Mouse (Mus musculus) frontal cortex, postnatal 36 days (tissue): ENCODE results near the gene Mymx.
A peak's percentile ranks its signal among the peaks of the same experiment; 100 is the strongest.

ENCODE experiments used
- DNase-seq, 2 experiments: peaks; one replicate each; pipeline ENCODE4 v3.0.0; 2022; ENCODE audit warnings: low spot score in 2 of 2

Gene Mymx

DNA sequence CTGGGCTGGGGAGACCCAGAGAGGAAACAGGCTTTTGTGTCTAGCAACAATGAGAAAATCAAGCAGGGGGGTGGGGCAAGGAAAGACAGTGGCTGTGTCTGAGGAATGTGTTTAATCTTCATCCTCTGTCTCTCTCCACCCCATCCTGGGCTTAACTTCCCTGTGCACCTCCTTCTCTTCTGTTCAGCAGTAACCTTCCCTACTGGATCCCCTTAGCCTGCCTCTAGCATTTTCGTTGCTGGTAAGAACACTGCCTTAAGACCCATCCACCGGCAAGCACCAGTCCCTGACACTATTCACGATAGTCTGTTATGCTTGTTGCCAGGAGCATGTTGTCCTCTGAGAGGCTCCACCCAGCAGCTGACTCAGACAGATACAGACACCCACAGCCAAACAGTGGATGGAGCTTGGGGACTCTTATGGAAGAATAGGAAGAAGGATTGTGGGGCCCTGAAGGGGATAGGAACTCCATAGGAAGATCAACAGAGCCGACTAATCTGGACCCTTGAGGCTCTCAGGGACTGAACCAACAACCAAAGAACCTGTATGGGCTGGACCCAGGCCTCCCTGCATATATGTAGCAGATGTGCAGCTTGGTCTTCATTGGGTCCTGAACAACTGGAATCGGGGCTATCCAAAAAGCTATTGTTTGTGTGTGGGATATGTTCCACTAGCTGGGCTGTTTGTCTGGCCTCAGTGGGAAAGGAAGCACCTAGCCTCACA lies 8.4 kb upstream of the Mymx start:
- no peak for DNase-seq

- DNase-seq, result no peak
These were observed 6.5 kb upstream of the Mymx start for GRCm38 (mm10) chr17:45608396-45608795.

DNA sequence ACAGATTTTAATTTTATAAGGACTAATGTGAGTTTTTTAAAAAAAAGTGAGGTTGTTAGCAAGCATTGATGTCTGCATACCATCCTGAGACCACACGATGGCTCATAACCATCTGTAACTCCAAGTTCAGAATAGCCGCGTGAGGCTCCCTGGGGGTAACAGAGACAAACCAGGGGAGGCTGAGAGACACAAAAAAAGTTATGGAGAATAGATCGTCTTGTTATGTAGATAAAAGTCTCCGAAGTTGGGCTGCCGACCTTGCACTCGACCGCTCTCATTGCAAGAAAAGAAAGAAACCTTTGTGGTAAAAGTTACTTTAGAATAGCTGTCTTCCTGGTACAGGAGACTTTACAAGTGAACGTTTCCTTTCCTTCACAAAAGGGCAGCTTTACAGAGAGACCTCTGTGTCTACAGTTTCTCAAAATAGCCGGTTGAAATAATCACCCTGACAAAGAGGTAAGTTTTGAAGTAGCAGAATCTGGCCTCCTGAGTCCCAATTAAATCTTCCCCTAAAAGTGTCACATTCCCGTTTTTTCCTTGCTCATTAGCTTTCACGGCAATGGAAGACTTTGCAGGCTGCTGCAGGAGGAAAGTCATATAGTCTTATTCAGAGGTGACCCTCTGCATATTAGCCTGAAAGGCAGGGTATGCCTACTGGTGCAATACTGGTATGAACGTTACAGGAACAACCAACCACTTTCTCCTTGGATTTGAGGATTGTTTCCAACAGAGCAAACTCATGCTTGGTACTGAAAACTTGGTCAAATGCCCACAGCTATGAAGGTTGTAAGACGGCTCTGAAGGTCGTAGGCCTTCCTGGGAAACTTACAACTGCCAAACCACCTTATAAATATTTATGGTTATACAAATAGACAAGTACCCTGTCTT lies 5.3 kb upstream of the Mymx start:
- DNase-seq, result no peak

DNA sequence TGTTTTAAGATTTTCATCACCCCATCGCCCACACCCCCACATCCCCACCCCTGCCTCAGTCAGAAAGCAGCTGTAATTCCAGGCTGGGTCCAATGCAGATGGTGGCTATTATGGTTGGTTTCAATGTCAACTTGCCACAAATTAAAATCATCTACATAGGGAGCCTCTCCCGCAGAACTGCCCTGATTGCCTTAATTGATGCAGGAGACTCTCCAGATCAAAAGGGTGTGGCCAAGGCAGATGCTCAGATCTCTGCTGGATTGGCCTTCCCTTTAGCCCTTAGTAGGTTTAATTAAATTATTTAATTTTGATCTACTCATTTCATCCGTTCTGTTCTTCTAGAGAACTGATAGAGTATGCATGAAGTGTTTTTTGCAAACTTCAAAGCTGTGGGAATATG lies 1.1 kb upstream of the Mymx start:
- no peak for DNase-seq

- DNase-seq, result no peak
These were observed 577 bp downstream of the Mymx start for GRCm38 (mm10) chr17:45601325-45601724.

GRCm38 (mm10) chr17:45600267-45600666 lies 1.6 kb downstream of the Mymx start:
- DNase-seq, result no peak

GRCm38 (mm10) chr17:45599446-45600242 lies 2.3 kb downstream of the Mymx start, which contains the start of gene Slc29a1:
Slc29a1 (minus strand) TSS chr17:45599606.
- no peak for DNase-seq

DNA sequence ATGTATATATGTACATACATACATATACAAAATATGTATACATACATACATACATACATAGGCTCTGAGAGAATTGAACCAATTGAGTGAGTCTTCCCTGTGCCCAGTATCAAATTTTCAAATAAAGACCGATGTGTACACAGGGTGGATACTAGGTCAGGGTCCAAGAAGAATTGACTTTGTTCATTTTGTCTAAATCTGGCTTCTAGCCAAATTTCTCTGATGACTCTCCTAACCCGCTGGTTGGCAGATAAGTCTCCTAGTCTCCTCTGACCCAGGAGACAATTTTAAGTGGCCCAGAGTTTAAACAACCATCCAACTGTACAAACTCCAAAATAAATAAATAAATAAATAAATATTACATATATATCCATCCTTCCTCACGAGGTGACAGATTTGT lies 3.0 kb downstream of the Mymx start:
- no peak for DNase-seq

- no peak for DNase-seq
These were observed 3.5 kb downstream of the Mymx start for GRCm38 (mm10) chr17:45598376-45598775.

- DNase-seq, result no peak
These were observed 4.1 kb downstream of the Mymx start for GRCm38 (mm10) chr17:45597787-45598186.

- DNase-seq, result peak in 1 of 2 experiments; percentile 69
These were observed 5.1 kb downstream of the Mymx start for GRCm38 (mm10) chr17:45596631-45597396.

GRCm38 (mm10) chr17:45595736-45596390 lies 6.0 kb downstream of the Mymx start:
- no peak for DNase-seq

GRCm38 (mm10) chr17:45594881-45595735 lies 6.8 kb downstream of the Mymx start:
- DNase-seq, result no peak

DNA sequence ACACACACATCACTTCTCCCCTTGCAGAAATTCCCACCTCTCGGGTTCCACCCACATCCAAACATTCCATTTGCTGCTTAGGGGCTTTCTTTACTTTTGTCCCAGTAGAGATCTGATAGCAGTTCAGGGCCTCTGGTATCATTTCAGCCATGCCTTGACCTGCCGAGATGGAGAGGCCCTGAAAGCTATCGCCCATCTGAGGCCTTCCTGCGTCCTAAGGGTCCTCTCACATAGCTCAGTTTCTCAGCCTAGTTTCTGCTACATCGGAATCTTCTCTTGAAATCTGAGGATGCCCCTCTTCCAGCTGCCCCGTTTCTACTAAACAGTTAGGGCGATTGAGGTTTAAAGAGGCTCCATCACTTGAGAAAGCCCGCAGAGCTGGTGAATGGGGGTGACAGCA lies 7.7 kb downstream of the Mymx start:
- no peak for DNase-seq

DNA sequence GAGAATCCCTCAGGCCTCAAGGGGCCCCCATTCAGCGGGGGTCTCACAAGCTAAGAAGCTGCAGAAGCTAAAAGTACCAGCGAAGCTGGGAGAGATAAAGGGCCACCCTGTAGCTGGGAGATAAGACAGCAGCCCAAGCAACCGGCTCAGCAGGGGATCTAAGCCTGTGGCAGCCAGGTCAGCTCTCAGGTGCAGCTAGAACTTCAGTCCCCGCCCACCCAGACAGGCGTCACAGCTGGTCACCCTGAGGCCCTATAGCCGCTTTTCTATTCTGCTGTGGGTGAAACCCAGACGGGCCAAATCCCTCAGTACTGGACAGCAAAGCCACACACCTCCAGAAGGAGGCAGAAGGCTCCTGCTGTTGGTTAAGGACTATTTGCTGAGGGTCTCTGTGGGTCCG lies 8.4 kb downstream of the Mymx start:
- DNase-seq, result no peak

DNA sequence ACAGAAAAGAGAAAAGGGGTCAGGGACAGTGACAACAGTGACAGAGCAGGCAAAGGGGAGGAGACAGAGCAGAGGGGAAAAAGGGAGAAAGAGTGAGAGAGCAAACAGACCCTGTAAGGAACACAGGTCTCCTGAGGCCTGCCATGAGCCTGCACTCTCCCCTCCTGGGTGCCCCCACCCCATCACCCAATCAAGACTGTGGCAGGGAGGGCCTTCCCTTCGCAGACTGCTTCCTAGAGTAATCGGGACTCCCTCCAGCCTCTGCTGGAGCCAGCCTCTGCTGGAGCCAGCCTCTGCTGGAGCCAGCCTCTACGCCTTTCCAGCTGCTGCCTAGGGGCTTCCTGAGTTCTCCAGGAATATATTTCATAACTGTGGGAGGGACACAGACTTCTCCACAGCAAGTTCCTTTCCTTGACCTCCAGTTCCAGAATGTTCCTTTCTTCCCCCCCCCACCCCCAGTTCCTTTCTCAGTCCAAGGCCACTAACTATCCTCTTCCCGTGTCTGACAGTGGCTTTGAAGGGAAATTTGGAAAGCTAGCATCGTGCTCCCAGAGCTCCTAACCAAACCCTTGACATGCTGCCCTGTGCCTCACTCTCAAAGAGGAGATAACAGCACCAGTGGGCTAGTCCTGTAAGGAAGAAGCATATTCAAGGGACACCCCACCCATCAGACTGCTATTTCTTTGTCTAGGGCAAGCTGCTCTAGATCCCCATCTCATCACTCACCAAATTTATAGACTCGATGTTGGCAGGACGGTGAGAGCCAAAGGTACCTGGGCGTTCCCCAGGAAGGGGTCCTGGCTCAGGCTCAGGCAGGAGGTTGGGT lies 9.1 kb downstream of the Mymx start:
- DNase-seq, result no peak

DNA sequence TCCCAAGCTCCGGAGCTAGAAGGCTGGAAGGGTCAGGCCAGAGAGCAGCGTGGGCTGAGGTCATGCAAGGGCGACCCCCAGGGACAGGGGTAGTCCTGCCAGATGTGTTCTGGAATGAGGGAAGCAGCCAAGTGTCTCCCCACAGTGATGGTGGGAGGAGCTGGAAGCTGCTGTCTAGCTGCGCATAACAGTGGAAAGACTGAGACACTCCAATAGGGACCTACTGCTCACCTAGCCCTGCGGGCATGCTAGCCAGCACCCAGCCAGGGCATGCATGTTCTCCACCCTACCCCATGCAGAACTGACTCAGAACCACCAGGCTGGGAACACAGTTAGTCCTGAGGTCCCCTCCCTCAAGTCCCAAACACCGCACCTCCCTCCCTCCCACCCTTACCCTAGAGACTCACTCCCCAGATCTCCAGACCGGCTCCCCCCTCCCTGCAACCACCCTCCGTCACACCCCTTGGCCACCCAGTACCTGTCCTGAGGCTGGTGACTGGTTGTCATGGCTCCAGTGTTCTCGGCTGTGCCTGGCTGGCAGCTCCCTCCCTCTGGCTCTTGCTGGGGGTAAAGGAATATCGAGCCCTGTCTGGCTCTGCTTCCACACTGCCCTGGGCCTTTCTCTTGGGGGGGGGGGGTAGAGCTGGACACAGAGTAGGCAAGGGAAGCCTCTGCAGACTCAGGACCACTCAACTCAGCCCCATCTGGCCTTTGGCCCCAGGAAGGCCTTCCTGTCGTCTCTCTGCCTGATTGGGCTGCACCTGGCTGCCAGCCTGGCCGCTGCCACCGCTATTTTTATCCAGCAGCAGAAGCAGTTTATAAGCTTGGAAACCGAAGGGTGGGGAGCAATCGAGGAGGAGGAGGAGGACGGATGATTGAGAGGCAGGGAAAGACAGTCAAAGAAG lies 9.9 kb downstream of the Mymx start:
- DNase-seq, result no peak

DNA sequence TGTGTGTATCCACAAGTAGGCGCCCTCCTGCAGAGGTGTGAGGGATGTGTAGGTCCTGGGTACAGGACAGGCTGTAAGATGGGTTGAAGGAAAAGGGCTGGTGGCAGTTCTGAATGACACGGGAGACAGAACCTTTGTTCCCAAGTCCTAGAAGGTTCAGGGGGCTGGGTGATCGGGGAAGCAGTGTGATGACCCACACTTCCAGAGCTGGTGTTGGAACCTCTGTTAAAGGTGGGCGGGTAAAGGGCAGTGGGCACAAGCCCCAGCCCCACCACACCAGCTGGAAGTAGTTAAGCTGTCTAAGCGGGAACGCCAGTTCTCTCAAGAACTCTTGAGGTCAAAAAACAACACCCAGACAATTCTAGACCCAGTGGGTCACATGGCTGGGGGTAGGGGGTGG lies 11.5 kb downstream of the Mymx start:
- no peak for DNase-seq
